Mouse (Mus musculus): ENCODE measurements around the gene Iqgap2.

DNA sequence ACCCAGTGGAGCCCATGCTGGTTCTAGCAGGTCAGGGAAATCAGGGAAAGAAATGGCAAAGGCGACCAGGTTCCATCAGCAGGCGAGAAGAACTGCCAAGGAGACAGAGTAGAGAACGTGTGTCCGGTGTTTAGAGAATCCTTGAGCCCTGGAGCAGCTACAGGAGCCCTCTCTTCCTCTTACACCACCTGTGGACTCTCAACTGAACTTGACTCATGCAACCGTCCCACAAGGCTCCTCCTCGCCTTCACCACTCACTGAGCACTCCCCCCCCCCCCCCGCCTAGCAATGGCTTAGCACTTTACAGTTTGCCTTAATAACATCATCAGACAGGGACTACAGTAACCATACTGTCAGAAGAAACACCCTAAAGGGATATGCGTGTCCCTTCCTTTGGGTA is 21.1 kb downstream of the Iqgap2 start:
- TF ChIP-seq UBTF (IDR thresholded peaks at IDR 0.05; ENCODE audit: low read depth, low read length) = no peak
- TF ChIP-seq ZC3H11A (IDR thresholded peaks at IDR 0.05; ENCODE audit: low read depth, low read length) = no peak
- no peak for TF ChIP-seq CTCF (conservative IDR thresholded peaks at IDR 0.05 in 1 of 2, IDR thresholded peaks at IDR 0.05 in 1 of 2; ENCODE audit: low read depth in 2 of 2, low read length in 2 of 2)
- TF ChIP-seq MXI1 (IDR thresholded peaks at IDR 0.05; ENCODE audit: low read depth, low read length) = no peak
- TF ChIP-seq ZMIZ1 (IDR thresholded peaks at IDR 0.05; ENCODE audit: low read depth, low read length) = no peak
- TF ChIP-seq EP300 (IDR thresholded peaks at IDR 0.05; ENCODE audit: low read length) = no peak
- TF ChIP-seq JUN (IDR thresholded peaks at IDR 0.05; ENCODE audit: insufficient read depth, low read depth, low read length) = no peak
- no peak for TF ChIP-seq SIN3A (IDR thresholded peaks at IDR 0.05; ENCODE audit: low read length)
